Comparison of ENCODE assay signal across 7 mouse cellular contexts in the genomic region with DNA sequence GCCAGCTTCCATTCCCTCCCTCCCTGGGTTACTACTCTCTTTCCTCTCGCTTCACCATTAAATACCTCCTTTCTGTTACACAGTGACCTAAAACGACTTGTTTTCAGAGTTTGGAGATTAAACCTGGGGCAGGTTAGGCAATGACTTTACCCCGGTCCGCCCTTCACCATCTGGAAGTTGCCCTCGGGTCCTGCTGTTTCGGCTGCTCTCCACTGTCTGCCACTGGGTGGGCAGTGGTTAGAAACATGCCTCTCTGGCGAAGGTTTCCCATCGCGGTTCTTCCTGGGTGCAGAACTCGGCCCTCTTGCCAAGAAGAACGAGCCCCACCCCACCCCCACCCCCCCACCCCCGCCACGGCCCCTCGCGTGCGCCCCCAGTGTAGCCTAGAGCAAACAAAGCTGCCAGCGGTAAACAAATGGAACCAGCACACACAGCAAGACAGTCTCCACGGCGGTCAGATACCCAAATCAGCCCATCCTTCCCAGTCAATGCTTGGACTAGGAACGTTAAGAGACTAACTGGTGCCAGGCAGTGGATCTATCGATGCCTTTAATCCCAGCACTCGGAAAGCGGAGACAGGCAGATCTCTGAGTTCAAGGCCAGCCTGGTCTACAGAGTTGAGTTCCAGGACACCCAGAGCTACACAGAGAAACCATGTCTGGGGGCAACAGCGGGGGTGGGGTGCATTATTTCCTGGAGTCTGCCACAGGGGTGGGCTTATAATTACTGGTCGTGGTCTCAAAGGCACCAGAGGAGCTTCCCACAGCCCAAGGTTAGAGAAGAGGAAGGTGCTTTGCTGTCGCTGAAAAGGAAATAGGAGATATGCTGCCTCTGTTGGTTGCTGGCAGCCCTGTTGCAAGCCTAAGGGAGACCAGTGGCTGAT. TPM values are rescaled to one million over a fixed set of nuclear protein-coding genes. Genes with fewer than 3 reads are reported as not detected.
DNase-seq lines count a peak whose midpoint lies in the region; ATAC-seq and TF ChIP-seq lines count a peak whose summit lies in the region.

No protein-coding gene starts in this region.

- no peaks in the 10 kb centered on the region for H3K27me3 ChIP-seq in lung, postnatal 0 days (replicated peaks; ENCODE audit: insufficient read depth, low read length)
- H3K27me3 ChIP-seq in forebrain, embryonic 12.5 days: peaks cover 33% of the 10 kb centered on the region
- H3K27me3 ChIP-seq in limb, embryonic 14.5 days (ENCODE audit: control insufficient read depth, insufficient read depth, low read length): no peaks in the 10 kb centered on the region
- no peaks in the 10 kb centered on the region for H3K27me3 ChIP-seq in stomach, embryonic 15.5 days (replicated peaks)

- no peaks in the 10 kb centered on the region for H3K36me3 ChIP-seq in lung, postnatal 0 days (ENCODE audit: insufficient read depth, low read length)
- H3K36me3 ChIP-seq in forebrain, embryonic 12.5 days (replicated peaks): no peaks in the 10 kb centered on the region
- no peaks in the 10 kb centered on the region for H3K36me3 ChIP-seq in limb, embryonic 14.5 days (ENCODE audit: control insufficient read depth, insufficient read depth, low read length)
- H3K36me3 ChIP-seq in stomach, embryonic 15.5 days: no peaks in the 10 kb centered on the region

- TF ChIP-seq CTCF in lung, postnatal 0 days (IDR thresholded peaks at IDR 0.05): no peak

- TF ChIP-seq EP300 in lung, postnatal 0 days (IDR thresholded peaks at IDR 0.05): no peak

- peaks cover 7% of the 10 kb centered on the region; the same call in 1 of the 2 replicates for H3K4me1 ChIP-seq in lung, postnatal 0 days (ENCODE audit: insufficient read depth, low read depth, low read length)
- peaks cover 18% of the 10 kb centered on the region for H3K4me1 ChIP-seq in forebrain, embryonic 12.5 days
- H3K4me1 ChIP-seq in limb, embryonic 14.5 days (ENCODE audit: control insufficient read depth, insufficient read depth, low read length): peaks cover 6% of the 10 kb centered on the region; the same call in 1 of the 2 replicates
- peaks cover 13% of the 10 kb centered on the region for H3K4me1 ChIP-seq in stomach, embryonic 15.5 days

- H3K4me2 ChIP-seq in lung, postnatal 0 days (replicated peaks; ENCODE audit: low read depth, low read length): peak overlapping the region; percentile 86
- H3K4me2 ChIP-seq in forebrain, embryonic 12.5 days: peak overlapping the region; percentile 68
- peak overlapping the region; percentile 78 for H3K4me2 ChIP-seq in limb, embryonic 14.5 days (replicated peaks; ENCODE audit: low read depth, low read length, severe bottlenecking)
- peak overlapping the region; percentile 98 for H3K4me2 ChIP-seq in stomach, embryonic 15.5 days

- H3K27ac ChIP-seq in lung, postnatal 0 days (ENCODE audit: low read length): no peak overlapping the region
- no peak overlapping the region for H3K27ac ChIP-seq in forebrain, embryonic 12.5 days
- H3K27ac ChIP-seq in limb, embryonic 14.5 days (replicated peaks; ENCODE audit: low read depth, low read length): no peak overlapping the region
- no peak overlapping the region for H3K27ac ChIP-seq in stomach, embryonic 15.5 days

- no peak for TF ChIP-seq POLR2A in limb, embryonic 14.5 days (IDR thresholded peaks at IDR 0.05; ENCODE audit: borderline replicate concordance, extremely low read depth, insufficient read depth, insufficient read length)

- H3K9me3 ChIP-seq in lung, postnatal 0 days (ENCODE audit: low read length): no peaks in the 10 kb centered on the region
- no peaks in the 10 kb centered on the region for H3K9me3 ChIP-seq in forebrain, embryonic 12.5 days
- no peaks in the 10 kb centered on the region for H3K9me3 ChIP-seq in limb, embryonic 14.5 days (ENCODE audit: control insufficient read depth, low read length)
- no peaks in the 10 kb centered on the region for H3K9me3 ChIP-seq in stomach, embryonic 15.5 days

- peak; percentile 11; the same call in 1 of the 2 replicates for ATAC-seq in lung, postnatal 0 days
- ATAC-seq in forebrain, embryonic 12.5 days (ENCODE audit: low FRiP score): no peak
- peak; percentile 21; the same call in 1 of the 2 replicates for ATAC-seq in limb, embryonic 14.5 days (ENCODE audit: low FRiP score, low read depth)
- ATAC-seq in stomach, embryonic 15.5 days (ENCODE audit: insufficient read depth, low FRiP score, low read depth): no peak

- peak; percentile 31 for DNase-seq in lung, postnatal 0 days (ENCODE audit: low spot score)
- DNase-seq in lung, postnatal 36 days: no peak
- DNase-seq in limb, embryonic 14.5 days (ENCODE audit: low spot score): no peak
- no peak for DNase-seq in MN1 (ENCODE audit: low spot score)
- no peak for DNase-seq in retina, embryonic 14.5 days (ENCODE audit: low spot score)

- H3K4me3 ChIP-seq in lung, postnatal 0 days (ENCODE audit: low read depth, low read length): peak overlapping the region; percentile 44
- H3K4me3 ChIP-seq in forebrain, embryonic 12.5 days (replicated peaks): peak overlapping the region; percentile 40
- H3K4me3 ChIP-seq in limb, embryonic 14.5 days (replicated peaks; ENCODE audit: low read length): peak overlapping the region; percentile 34
- H3K4me3 ChIP-seq in stomach, embryonic 15.5 days (replicated peaks): peak overlapping the region; percentile 45

- WGBS in lung, postnatal 0 days: 16% methylated on average over 26 of the region's 26 CpGs
- 28% methylated on average over 26 of the region's 26 CpGs for WGBS in forebrain, embryonic 12.5 days
- 21% methylated on average over 26 of the region's 26 CpGs for WGBS in limb, embryonic 14.5 days
- 21% methylated on average over 26 of the region's 26 CpGs for WGBS in stomach, embryonic 15.5 days

- peak overlapping the region; percentile 19; the same call in 1 of the 2 replicates for H3K9ac ChIP-seq in lung, postnatal 0 days (replicated peaks; ENCODE audit: low read depth)
- peak overlapping the region; percentile 54 for H3K9ac ChIP-seq in forebrain, embryonic 12.5 days
- H3K9ac ChIP-seq in limb, embryonic 14.5 days (ENCODE audit: low read depth, low read length, severe bottlenecking): 0 out of 2 replicates have a peak overlapping the region, but pooled peaks have one; percentile 5
- H3K9ac ChIP-seq in stomach, embryonic 15.5 days: peak overlapping the region; percentile 19; the same call in 1 of the 2 replicates

RNA-seq across cellular contexts. Expression of gene Ccdc63, which starts 8.2 kb away (rescaled TPM):
- 0.18 TPM in 1 of 2 replicates, not detected in the other for polyA plus RNA-seq in lung, postnatal 0 days (2015; fragmentation: Nextera tagmentation; extraction: Ambion mirVana)
- polyA plus RNA-seq in forebrain, embryonic 12.5 days (2016; fragmentation: Nextera tagmentation; extraction: Ambion mirVana): not detected in 2 replicates
- 0.09 and 0.21 TPM in 2 replicates for polyA plus RNA-seq in limb, embryonic 14.5 days (2012; rRNA removed)
- not detected in 2 replicates for polyA plus RNA-seq in limb, embryonic 14.5 days (2014; fragmentation: Nextera tagmentation; extraction: Ambion mirVana)
- 0.17 TPM in 1 of 2 replicates, not detected in the other for polyA plus RNA-seq in stomach, embryonic 15.5 days (2015; fragmentation: Nextera tagmentation; extraction: Ambion mirVana)

RNA-seq across cellular contexts. Expression of gene Ppp1cc, which starts 25.7 kb away (rescaled TPM):
- 137 and 150 TPM in 2 replicates for polyA plus RNA-seq in lung, postnatal 0 days (2015; fragmentation: Nextera tagmentation; extraction: Ambion mirVana)
- polyA plus RNA-seq in forebrain, embryonic 12.5 days (2016; fragmentation: Nextera tagmentation; extraction: Ambion mirVana): 324 and 337 TPM in 2 replicates
- polyA plus RNA-seq in limb, embryonic 14.5 days (2012; rRNA removed): 273 and 275 TPM in 2 replicates
- 234 TPM in 2 replicates for polyA plus RNA-seq in limb, embryonic 14.5 days (2014; fragmentation: Nextera tagmentation; extraction: Ambion mirVana)
- polyA plus RNA-seq in stomach, embryonic 15.5 days (2015; fragmentation: Nextera tagmentation; extraction: Ambion mirVana): 224 and 229 TPM in 2 replicates

RNA-seq across cellular contexts. Expression of gene Myl2, which starts 31.7 kb away (rescaled TPM):
- polyA plus RNA-seq in lung, postnatal 0 days (2015; fragmentation: Nextera tagmentation; extraction: Ambion mirVana): 2.8 and 3.5 TPM in 2 replicates
- polyA plus RNA-seq in forebrain, embryonic 12.5 days (2016; fragmentation: Nextera tagmentation; extraction: Ambion mirVana): 1.5 and 2.5 TPM in 2 replicates
- 9.9 and 17.1 TPM in 2 replicates for polyA plus RNA-seq in limb, embryonic 14.5 days (2012; rRNA removed)
- polyA plus RNA-seq in limb, embryonic 14.5 days (2014; fragmentation: Nextera tagmentation; extraction: Ambion mirVana): 5.3 and 11.2 TPM in 2 replicates
- 4.6 and 12.9 TPM in 2 replicates for polyA plus RNA-seq in stomach, embryonic 15.5 days (2015; fragmentation: Nextera tagmentation; extraction: Ambion mirVana)

Comparison
In these comparisons a context has a peak if more than half of its experiments do, and no peak if none do; other contexts are left out.
1. ATAC-seq: peak in lung, postnatal 0 days (single experiment) and limb, embryonic 14.5 days (single experiment); none in forebrain, embryonic 12.5 days (single experiment) and stomach, embryonic 15.5 days (single experiment).
2. Peak in every context shown above with its lines, with median percentiles within 50 percentile points of each other: H3K4me2 ChIP-seq, H3K4me3 ChIP-seq and H3K9ac ChIP-seq.